ENCODE assay signal across 1 mouse cellular context in the genomic region with DNA sequence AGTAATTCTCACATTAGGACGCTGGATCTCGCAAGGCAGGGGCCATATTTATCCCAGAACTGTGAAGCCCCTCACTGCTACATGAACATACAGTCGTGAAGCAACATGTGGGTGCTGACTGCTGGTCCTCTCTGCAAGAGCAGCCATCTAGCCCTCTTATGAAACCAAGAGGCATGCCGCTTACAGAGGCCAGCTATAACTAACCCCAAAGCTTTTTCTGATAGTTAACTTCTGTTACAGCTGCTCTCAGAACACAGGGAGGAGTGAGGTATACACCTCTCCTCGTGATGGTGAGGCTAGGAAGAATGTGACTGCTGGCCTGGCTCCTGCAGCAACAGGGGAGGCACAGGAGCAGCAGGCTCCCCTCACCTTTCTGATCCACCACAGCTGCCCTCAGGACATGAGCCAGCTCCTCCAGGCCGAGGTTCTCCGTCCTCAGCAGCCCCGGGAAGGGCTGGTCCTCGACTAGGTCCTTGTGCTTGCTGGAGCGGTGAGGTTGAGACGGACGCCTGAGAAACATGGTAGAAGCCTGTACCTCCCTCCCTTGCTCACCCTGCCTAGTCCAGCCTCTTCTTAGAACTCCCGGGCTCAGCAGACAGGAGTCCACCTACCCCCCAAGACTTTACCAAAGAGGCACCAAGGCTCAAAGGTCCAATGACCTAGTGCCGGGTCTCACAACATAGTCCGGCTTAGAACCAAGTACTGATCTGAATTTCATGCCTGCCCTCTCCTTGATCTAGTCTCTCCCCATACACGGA.
TF ChIP-seq lines count a peak whose summit lies in the region.

No protein-coding gene starts in this region.

TF ChIP-seq in MEL, 35 proteins besides CTCF, POLR2A, EP300 and RAD21:
- TF ChIP-seq MYC (IDR thresholded peaks at IDR 0.05; ENCODE audit: low read depth, low read length) (no peak), MAX (IDR thresholded peaks at IDR 0.05; ENCODE audit: low read length) (peak; percentile 66), ETS1 (IDR thresholded peaks at IDR 0.05; ENCODE audit: low read depth, low read length) (no peak), JUND (IDR thresholded peaks at IDR 0.05; ENCODE audit: low read depth, low read length) (no peak), MXI1 (IDR thresholded peaks at IDR 0.05; ENCODE audit: low read depth, low read length) (no peak; the same call in 1 of the 2 replicates), BHLHE40 (IDR thresholded peaks at IDR 0.05; ENCODE audit: borderline replicate concordance, low read depth, low read length) (no peak)
